Mouse (Mus musculus): ENCODE results near the gene Sgip1. TPM values are rescaled to one million over a fixed set of nuclear protein-coding genes. Genes with fewer than 3 reads are reported as not detected.

Gene Sgip1
- total and polyA plus RNA-seq, 3 experiments, result 0.33 TPM; not detected in 2

DNA sequence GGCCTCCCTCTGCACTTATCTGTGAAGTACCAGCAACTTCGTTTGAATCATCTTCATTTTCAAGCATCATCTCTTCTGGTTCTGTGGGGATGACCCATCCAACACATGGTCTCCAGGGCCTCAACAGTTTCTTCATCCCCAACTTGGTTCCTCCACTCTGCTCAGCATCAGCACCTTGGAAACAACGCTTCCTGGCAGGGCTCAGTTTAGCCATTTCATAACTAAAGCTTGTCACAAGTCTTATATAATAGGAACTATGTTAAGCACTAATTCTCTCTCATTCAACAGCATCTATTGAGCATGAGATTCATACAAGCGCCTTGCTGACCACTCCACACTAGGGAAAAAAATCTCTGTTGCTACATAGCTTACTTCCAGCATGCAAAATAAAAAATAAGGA, 199.2 kb downstream of the Sgip1 start:
- no peak for TF ChIP-seq GATA2 (IDR thresholded peaks at IDR 0.05; ENCODE audit: borderline replicate concordance, low read depth, low read length)
- no peak for TF ChIP-seq CTCF (IDR thresholded peaks at IDR 0.05; ENCODE audit: low read depth, low read length)
- TF ChIP-seq TAL1 (conservative IDR thresholded peaks at IDR 0.05; ENCODE audit: low read depth, low read length), result no peak
- no peak for TF ChIP-seq GATA1 (IDR thresholded peaks at IDR 0.05; ENCODE audit: borderline replicate concordance, low read length)
- TF ChIP-seq POLR2AphosphoS5 (IDR thresholded peaks at IDR 0.05; ENCODE audit: insufficient replicate concordance, low read depth, low read length), result no peak
- ATAC-seq (ENCODE audit: extremely low read depth, insufficient number of reproducible peaks, low FRiP score, poor library complexity, severe bottlenecking) (no peak), DNase-seq (ENCODE audit: low spot score) (no peak)
- Histone ChIP-seq H3K27me3 (ENCODE audit: insufficient read depth, low read length) (no peaks in the 10 kb centered on the region), H3K9me3 (replicated peaks) (peaks cover 20% of the 10 kb centered on the region), H3K4me3 (ENCODE audit: low read depth, low read length) (no peak overlapping the region), H3K36me3 (replicated peaks) (no peaks in the 10 kb centered on the region), H3K4me1 (ENCODE audit: insufficient read depth, low read depth, low read length) (no peaks in the 10 kb centered on the region)

DNA sequence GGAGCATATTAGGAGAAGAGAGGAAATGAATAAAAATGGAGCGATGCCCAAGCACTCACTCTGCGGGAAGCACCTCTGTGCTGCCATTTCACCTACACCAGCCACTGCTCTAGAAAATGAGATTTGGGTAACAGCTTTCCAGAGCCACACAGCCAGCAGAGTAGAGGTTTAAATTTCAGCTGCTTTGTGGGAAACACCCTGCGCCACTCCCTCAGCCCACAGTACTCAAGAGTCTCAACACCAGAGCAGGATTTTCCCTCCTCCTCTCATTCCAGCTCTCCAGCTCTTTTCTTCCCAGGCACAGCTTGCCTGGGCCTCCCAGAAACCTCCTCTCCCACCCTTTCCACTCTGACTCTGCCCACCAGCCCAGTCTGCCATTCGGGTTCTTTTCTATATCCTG, 199.6 kb downstream of the Sgip1 start:
- Histone ChIP-seq H3K4me1 (ENCODE audit: insufficient read depth, low read depth, low read length) (no peaks in the 10 kb centered on the region), H3K36me3 (replicated peaks) (no peaks in the 10 kb centered on the region), H3K9me3 (replicated peaks) (peaks cover 19% of the 10 kb centered on the region), H3K4me3 (ENCODE audit: low read depth, low read length) (no peak overlapping the region), H3K27me3 (ENCODE audit: insufficient read depth, low read length) (no peaks in the 10 kb centered on the region)
- TF ChIP-seq CTCF (IDR thresholded peaks at IDR 0.05; ENCODE audit: low read depth, low read length) (no peak), GATA2 (IDR thresholded peaks at IDR 0.05; ENCODE audit: borderline replicate concordance, low read depth, low read length) (no peak), GATA1 (IDR thresholded peaks at IDR 0.05; ENCODE audit: borderline replicate concordance, low read length) (no peak), POLR2AphosphoS5 (IDR thresholded peaks at IDR 0.05; ENCODE audit: insufficient replicate concordance, low read depth, low read length) (no peak), TAL1 (conservative IDR thresholded peaks at IDR 0.05; ENCODE audit: low read depth, low read length) (no peak)
- no peak for ATAC-seq (ENCODE audit: extremely low read depth, insufficient number of reproducible peaks, low FRiP score, poor library complexity, severe bottlenecking)
- no peak for DNase-seq (ENCODE audit: low spot score)

DNA sequence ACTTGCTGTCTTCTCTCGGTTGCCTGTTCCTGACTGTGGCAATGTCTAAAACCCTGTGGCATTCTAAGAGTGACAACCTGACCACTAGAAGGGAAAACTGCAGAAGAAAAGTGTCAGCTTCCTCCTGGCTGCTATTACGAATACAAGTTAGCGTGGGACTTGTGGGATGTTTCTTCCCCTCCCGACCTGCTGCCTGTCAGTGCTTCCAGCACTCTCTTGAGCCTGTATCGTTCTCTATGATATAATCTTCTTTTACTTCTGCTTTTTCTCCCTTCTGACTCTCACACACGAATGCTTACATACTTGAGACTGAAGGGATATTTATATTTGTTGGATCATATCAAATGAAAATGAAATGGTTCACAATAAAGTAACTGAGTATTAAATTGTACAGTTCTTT, 203.2 kb downstream of the Sgip1 start:
- Histone ChIP-seq H3K4me1 (ENCODE audit: insufficient read depth, low read depth, low read length) (no peaks in the 10 kb centered on the region), H3K27me3 (ENCODE audit: insufficient read depth, low read length) (no peaks in the 10 kb centered on the region), H3K4me3 (ENCODE audit: low read depth, low read length) (no peak overlapping the region), H3K36me3 (replicated peaks) (no peaks in the 10 kb centered on the region), H3K9me3 (replicated peaks) (peaks cover 23% of the 10 kb centered on the region)
- ATAC-seq (ENCODE audit: extremely low read depth, insufficient number of reproducible peaks, low FRiP score, poor library complexity, severe bottlenecking), result no peak
- no peak for DNase-seq (ENCODE audit: low spot score)
- TF ChIP-seq GATA2 (IDR thresholded peaks at IDR 0.05; ENCODE audit: borderline replicate concordance, low read depth, low read length) (no peak), GATA1 (IDR thresholded peaks at IDR 0.05; ENCODE audit: borderline replicate concordance, low read length) (no peak), TAL1 (conservative IDR thresholded peaks at IDR 0.05; ENCODE audit: low read depth, low read length) (no peak), CTCF (IDR thresholded peaks at IDR 0.05; ENCODE audit: low read depth, low read length) (no peak), POLR2AphosphoS5 (IDR thresholded peaks at IDR 0.05; ENCODE audit: insufficient replicate concordance, low read depth, low read length) (no peak)

DNA sequence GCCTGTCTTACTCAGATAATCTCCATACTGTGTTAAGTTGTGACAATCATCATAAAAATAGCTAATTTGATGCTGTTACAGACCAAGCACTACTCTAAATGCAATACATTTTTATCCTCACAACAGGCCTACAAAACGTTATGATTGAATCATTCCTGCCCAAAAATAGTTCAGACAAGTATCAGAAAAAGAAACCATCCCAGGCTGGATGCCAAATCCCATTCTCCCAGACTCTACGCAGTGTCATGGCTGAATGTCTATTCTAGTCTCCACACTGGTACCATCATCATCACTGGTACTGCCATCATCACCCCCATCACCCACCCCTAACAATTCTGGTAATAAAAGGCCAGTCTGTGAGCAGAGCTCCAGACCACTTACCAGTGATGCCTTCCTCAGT, 211.4 kb downstream of the Sgip1 start:
- Histone ChIP-seq H3K4me3 (ENCODE audit: low read depth, low read length) (no peak overlapping the region), H3K4me1 (ENCODE audit: insufficient read depth, low read depth, low read length) (no peaks in the 10 kb centered on the region), H3K36me3 (replicated peaks) (no peaks in the 10 kb centered on the region), H3K27me3 (ENCODE audit: insufficient read depth, low read length) (no peaks in the 10 kb centered on the region), H3K9me3 (replicated peaks) (peaks cover 6% of the 10 kb centered on the region; the same call in 1 of the 2 replicates)
- ATAC-seq (ENCODE audit: extremely low read depth, insufficient number of reproducible peaks, low FRiP score, poor library complexity, severe bottlenecking) (no peak), DNase-seq (ENCODE audit: low spot score) (no peak)
- TF ChIP-seq GATA1 (IDR thresholded peaks at IDR 0.05; ENCODE audit: borderline replicate concordance, low read length), result no peak
- no peak for TF ChIP-seq POLR2AphosphoS5 (IDR thresholded peaks at IDR 0.05; ENCODE audit: insufficient replicate concordance, low read depth, low read length)
- no peak for TF ChIP-seq TAL1 (conservative IDR thresholded peaks at IDR 0.05; ENCODE audit: low read depth, low read length)
- TF ChIP-seq CTCF (IDR thresholded peaks at IDR 0.05; ENCODE audit: low read depth, low read length), result no peak
- TF ChIP-seq GATA2 (IDR thresholded peaks at IDR 0.05; ENCODE audit: borderline replicate concordance, low read depth, low read length), result no peak

DNA sequence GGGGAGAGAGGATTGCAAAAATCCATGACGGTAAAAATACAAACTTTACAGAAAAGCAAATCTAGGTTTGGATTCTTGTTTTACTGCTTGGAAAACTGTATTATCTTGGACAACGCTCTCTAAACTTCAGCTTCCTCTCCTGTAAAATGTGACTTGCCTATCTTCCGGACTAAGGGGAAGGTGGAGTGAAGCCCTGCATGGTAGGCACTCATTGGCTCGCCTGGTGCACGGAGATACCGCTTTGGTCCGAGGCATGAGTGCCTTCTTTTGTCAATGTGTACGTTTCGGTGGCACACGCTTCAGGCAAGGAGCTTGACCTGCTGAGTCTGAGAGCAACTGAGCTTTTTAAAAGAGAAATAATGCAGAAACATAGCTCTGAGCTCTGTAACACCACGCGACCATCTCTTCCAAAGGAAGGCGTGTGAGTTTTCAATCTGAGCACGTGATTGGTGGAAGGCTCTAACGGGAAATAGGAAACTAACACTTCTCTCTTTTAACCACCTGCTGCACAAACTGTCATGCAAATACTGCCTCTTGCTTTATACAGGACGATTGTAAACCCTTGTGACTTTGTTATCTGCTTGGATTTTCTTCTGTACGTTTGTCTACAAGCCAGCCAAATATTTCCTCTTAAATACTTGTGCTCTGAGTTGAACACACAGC, 214.3 kb downstream of the Sgip1 start:
- DNase-seq (ENCODE audit: low spot score) (no peak), ATAC-seq (ENCODE audit: extremely low read depth, insufficient number of reproducible peaks, low FRiP score, poor library complexity, severe bottlenecking) (no peak)
- H3K9me3 ChIP-seq (replicated peaks), result peaks cover 6% of the 10 kb centered on the region; the same call in 1 of the 2 replicates
- H3K36me3 ChIP-seq (replicated peaks), result no peaks in the 10 kb centered on the region
- H3K27me3 ChIP-seq (ENCODE audit: insufficient read depth, low read length), result no peaks in the 10 kb centered on the region
- no peak overlapping the region for H3K4me3 ChIP-seq (ENCODE audit: low read depth, low read length)
- TF ChIP-seq CTCF (IDR thresholded peaks at IDR 0.05; ENCODE audit: low read depth, low read length), result no peak
- TF ChIP-seq POLR2AphosphoS5 (IDR thresholded peaks at IDR 0.05; ENCODE audit: insufficient replicate concordance, low read depth, low read length), result no peak
- no peak for TF ChIP-seq GATA1 (IDR thresholded peaks at IDR 0.05; ENCODE audit: borderline replicate concordance, low read length)
- no peak for TF ChIP-seq TAL1 (conservative IDR thresholded peaks at IDR 0.05; ENCODE audit: low read depth, low read length)
- TF ChIP-seq GATA2 (IDR thresholded peaks at IDR 0.05; ENCODE audit: borderline replicate concordance, low read depth, low read length), result no peak
- H3K4me1 ChIP-seq (ENCODE audit: insufficient read depth, low read depth, low read length), result no peaks in the 10 kb centered on the region

DNA sequence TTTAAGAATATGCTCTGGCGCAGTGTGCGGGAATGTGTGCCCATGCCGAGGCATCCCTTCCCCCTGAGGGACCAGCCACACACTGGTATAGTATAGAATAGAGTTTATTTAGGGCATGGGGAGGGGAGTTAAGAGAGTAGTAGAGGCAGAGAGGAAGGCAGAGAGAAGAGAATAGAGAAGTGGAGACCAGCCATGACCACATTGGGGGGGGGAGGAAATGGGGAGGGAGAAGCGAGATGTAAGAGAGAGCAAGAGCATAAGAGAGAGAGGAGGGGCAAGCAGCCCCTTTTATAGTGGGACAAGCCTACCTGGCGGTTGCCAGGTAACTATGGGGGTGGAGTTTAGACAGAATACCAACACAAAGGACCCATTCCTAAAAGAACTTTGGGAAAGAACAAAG, 218.3 kb downstream of the Sgip1 start:
- H3K4me1 ChIP-seq (ENCODE audit: insufficient read depth, low read depth, low read length), result no peaks in the 10 kb centered on the region
- ATAC-seq (ENCODE audit: extremely low read depth, insufficient number of reproducible peaks, low FRiP score, poor library complexity, severe bottlenecking) (no peak), DNase-seq (ENCODE audit: low spot score) (no peak)
- H3K27me3 ChIP-seq (ENCODE audit: insufficient read depth, low read length), result no peaks in the 10 kb centered on the region
- H3K9me3 ChIP-seq (replicated peaks), result peaks cover 13% of the 10 kb centered on the region
- TF ChIP-seq TAL1 (conservative IDR thresholded peaks at IDR 0.05; ENCODE audit: low read depth, low read length) (no peak), POLR2AphosphoS5 (IDR thresholded peaks at IDR 0.05; ENCODE audit: insufficient replicate concordance, low read depth, low read length) (no peak), GATA1 (IDR thresholded peaks at IDR 0.05; ENCODE audit: borderline replicate concordance, low read length) (no peak), CTCF (IDR thresholded peaks at IDR 0.05; ENCODE audit: low read depth, low read length) (no peak), GATA2 (IDR thresholded peaks at IDR 0.05; ENCODE audit: borderline replicate concordance, low read depth, low read length) (no peak)
- no peak overlapping the region for H3K4me3 ChIP-seq (ENCODE audit: low read depth, low read length)
- no peaks in the 10 kb centered on the region for H3K36me3 ChIP-seq (replicated peaks)
